Mouse (Mus musculus): Measurements from ENCODE around the gene Raet1d.
"Not testable (repeated sequence)": the region's sequence is repeated elsewhere in the genome, so short reads cannot be mapped to it uniquely, and the experiment has no call there.

Gene Raet1d

GRCm38 (mm10) chr10:22360252-22360651 lies at the start of gene Raet1d:
TSS of gene Raet1d (plus strand) at chr10:22360552.
- not testable (repeated sequence) for DNase-seq

DNA sequence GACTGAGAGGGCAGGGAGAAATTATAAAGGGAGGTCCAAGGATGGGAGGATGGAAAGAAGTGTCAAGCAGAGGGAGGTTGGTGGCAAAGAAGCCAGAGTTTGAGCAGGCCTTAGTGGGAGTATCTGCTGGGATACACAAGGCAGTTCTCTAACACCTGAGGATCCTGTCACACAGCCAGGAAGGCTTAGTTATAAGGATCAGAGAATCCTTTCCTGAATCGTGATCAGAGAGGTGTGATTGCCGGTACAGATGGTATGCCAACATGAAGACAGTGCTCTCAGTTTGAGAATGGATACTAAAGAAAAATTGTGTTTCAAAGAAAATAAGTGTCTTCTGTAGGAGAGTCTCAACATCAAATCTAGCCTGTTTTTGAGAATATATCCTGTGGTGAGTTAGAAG lies 37.5 kb upstream of the Raet1d start:
- no peak for DNase-seq

DNA sequence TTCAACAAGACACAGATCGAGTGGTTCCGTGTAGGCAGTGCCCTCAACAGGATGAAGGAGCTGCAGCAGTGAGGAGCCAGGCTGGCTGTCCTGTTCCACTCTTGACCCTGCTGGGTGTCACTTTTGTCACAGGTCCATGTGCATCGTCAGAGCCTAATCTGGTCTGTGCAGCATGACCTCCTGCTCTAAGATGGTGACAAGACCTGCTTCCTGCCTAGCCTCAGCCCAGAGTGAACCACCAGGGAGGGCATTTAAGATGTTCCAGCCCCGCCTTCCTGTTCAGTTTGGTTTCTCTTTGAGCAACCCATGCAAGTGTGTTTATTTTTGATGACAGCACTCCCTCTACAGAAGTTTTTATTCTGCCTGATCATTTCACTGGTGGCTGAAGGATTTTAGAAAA lies 14.6 kb upstream of the Raet1d start:
- peak; percentile 5 for DNase-seq

DNA sequence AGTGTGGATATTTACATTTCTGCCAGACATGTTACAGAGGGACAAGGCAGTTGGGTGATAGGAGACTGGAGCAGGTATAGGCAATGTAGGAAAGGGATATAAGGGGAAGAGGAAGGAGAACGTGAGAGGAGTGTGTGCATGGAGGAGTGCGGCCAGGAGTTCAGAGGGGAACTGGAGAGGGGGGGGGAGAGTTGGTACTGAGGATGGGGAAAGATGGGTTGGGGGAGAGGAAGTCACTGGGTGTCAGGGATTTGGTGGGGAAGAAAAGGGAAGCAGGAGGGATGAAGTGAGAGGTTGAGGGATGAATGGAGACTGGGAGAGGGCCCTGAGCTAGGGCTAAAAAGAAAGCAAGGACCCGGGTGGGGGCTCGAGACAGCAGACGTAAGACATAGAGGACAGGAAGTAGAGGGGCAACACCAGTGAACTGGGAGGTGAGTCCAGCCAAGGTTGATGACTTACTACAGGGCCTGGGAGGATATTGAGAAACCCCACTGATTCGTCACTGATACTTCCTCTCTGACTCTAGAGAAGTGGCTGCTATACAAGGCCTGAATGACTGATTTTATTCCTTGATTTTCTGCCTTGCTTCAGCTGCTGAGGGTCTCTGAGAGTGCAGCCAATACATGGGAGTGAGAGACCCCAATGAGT lies 6.7 kb upstream of the Raet1d start:
- DNase-seq: not testable (repeated sequence)

- DNase-seq: not testable (repeated sequence)
Measured at GRCm38 (mm10) chr10:22354196-22354574, 6.2 kb upstream of the Raet1d start.

- not testable (repeated sequence) for DNase-seq
Measured at GRCm38 (mm10) chr10:22357373-22357772, 3.0 kb upstream of the Raet1d start.

DNA sequence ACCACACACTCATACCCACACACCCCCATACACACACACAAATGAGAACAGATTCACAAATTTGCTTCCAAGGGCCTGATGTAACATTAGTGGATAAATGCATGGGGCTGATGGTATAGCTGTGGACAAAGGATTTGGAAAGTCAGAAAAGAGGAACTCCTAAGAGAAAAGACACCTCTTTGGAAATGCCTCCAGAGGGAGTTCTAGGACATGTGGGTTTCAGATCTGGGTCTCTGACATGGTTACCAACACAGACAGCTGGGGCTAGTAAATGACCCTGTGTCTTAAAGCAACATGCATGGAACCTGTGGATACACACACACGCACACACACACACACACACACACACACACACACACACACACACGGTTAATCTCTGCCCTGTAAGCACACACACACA lies 605 bp downstream of the Raet1d start:
- not testable (repeated sequence) for DNase-seq

GRCm38 (mm10) chr10:22361415-22362352 lies 1.3 kb downstream of the Raet1d start:
- DNase-seq: not testable (repeated sequence)

DNA sequence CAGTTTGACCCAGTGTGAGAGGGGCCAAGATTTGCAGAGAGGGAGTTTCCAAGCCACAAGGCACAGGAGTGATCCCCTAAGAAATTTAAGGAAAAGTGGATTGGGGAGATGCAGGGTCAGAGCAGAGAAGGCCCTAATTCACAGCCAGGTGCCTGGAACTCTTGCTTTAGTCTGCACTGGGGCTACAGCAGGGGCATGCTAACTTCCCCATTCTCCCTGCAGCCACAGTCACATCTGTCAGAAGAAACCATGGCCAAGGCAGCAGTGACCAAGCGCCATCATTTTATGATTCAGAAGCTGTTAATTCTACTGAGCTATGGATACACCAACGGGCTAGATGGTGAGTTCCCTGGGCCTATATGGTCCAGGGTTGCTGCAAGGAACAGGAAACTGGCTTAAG lies 2.1 kb downstream of the Raet1d start:
- not testable (repeated sequence) for DNase-seq

GRCm38 (mm10) chr10:22364915-22365314 lies 4.6 kb downstream of the Raet1d start:
- DNase-seq: not testable (repeated sequence)

DNA sequence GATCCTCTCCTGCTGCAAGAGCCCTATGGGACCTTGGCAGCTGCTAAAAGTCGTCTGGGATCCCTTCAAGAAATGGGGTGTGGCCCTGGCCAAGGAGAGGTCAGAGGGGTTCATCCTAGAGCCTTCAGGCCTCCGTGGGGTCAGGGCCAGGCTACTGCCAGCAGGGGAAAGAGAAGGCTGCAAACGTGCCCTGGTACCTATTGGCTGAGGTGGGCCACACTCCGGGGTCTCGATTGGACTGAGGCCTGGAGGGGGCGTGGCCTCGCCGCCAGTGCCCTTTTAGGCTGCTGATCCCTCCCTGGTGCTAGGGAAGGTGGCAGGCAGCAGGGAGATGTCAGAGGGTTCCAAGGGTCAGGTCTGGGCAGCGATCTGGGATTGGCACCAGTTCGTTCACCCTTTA lies 20.9 kb downstream of the Raet1d start:
- not testable (repeated sequence) for DNase-seq

GRCm38 (mm10) chr10:22390146-22390545 lies 29.8 kb downstream of the Raet1d start:
- not testable (repeated sequence) for DNase-seq

GRCm38 (mm10) chr10:22391616-22392015 lies 31.3 kb downstream of the Raet1d start:
- DNase-seq: not testable (repeated sequence)

- not testable (repeated sequence) for DNase-seq
Measured at GRCm38 (mm10) chr10:22393028-22393824, 32.9 kb downstream of the Raet1d start.

- not testable (repeated sequence) for DNase-seq
Measured at GRCm38 (mm10) chr10:22396680-22397079, 36.3 kb downstream of the Raet1d start.

- peak; percentile 29 for DNase-seq
Measured at GRCm38 (mm10) chr10:22402225-22402917, 42.0 kb downstream of the Raet1d start.

- peak; percentile 9 for DNase-seq
Measured at GRCm38 (mm10) chr10:22413702-22414494, 53.5 kb downstream of the Raet1d start.

All from thymus, postnatal 14 days (tissue).